Mouse (Mus musculus): ENCODE results near the gene Cwc27.

The Cwc27 gene

DNA sequence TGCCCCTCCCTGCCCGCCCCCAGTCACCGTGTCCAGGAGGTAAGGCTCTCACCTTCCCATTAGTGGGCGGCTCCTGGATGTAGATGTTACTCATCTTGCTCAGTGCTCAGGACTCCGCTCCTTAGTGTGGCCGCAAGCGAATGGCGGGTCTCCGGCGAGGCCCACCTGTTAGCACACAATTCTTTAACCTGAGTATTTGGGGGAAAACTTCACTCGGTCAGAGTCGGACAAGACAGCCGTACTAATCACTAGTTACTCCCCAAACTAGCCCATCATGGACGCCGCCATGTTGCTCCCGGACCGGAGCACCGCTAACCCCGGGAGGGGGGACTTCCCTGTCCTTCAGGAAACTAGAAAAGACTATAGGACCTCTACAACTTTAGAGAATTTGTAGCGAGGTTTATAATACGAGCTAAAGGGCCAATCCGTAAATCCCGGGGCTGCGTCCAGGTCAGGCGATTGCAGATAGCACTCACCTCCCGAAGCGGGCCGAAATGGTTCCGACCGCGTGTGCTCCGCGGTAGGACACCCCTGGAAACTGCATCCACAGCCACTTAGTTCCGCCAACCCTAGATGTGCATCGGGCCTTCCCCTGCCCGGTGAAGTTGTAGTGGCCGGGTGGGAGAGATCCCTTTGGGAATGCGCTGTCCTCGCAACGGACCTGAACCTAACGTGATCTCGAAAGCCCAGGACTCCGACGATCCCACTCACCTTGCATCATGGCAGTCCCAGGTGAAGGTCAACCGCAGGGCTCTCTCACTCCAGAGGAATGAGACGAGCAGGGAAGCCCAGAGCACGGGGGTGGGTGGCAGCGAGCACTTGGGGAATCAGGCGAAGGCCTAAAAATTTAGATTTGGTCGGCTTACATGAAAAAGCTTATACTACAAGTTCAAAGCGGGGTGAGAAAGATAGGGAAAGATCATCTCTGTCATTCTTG is at the start of gene Cwc27:
Gene Cwc27, minus strand, starts transcription at position 508 of the 937 bp plus-strand sequence.
- peak; percentile 57 to 64 for DNase-seq (ENCODE audit: low spot score in 2 of 2)

DNA sequence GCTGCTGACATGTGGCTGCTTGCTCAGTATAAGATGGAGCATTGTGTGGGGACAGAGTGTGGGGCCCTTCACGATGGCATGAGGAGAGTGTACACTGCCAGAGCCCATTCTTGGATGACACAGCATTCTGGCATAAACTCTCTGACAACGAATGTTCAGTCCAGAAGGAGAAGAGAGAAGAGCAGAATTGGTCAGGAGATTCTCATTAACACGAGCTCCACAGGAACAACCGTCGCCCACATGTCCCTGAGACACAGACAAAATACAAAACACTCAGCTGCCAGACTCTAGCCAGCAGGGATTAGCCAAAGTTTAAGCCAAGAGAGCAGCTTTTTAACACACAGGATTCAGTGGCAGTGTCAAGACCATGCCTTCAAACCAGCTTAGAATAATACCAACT is 49.8 kb upstream of the Cwc27 start:
- no peak for DNase-seq (ENCODE audit: low spot score in 2 of 2)

DNA sequence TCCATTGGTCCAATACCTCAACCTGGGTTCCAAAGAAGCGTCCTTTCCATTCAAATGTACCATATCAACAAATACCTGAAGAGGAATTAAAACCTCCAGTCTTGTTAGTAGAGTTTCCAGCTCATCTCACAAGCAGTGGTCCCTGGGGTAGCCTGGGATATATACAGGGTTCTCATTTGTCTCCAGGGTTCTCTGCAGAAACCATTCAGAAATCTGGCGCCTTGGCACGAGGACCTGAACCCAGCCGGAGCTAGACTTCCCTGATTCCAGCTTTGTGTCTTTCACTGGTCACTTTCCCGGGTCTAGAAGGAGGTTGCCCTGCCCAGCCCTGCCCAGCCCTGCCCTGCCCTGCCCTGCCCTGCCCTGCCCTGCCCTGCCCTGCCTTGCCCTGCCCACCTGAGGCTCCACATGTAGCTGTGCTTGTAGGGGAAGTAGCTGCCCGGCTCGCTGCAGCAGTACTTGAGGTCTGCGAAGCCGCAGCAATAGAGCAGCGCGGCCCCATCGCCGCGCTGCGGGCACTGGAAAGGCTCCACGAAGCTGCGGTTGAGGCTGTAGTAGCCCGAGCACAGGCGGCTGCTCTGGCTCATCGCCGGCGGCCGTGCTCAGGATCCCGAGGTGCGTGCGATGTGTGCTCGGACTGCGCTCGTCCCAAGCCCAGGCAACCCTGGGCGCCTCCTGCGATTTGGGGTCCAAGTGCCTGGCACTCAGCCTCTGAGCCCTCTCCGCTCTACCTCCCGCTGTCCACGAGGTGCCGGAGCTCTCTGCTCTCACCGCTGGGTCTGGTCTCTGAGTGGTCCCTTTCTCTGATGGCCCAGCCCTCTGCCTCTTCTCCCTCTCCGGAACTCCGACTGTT is 46.4 kb upstream of the Cwc27 start, which contains the start of gene Shisal2b:
Gene Shisal2b, minus strand, starts transcription at position 767 of the 853 bp plus-strand sequence.
- no peak for DNase-seq (ENCODE audit: low spot score in 2 of 2)

DNA sequence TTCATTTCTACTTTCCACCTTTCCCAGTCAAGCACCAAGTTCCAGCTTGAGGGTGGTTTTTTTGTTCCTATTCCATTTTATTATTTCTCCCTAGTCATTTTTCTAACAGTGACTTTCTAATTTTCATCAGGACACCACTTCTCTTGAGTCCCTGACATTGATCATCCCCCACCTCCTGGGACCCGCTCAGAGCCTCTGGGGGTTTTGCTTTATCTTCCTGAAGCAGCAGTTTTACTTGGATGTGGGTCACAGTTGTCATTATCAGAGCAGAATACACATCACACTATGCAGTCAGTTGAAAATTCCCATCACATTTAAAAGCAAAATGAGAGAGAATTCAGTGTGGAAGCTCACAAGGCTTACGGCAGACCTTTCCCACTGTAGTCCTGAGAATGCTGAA is 36.7 kb upstream of the Cwc27 start:
- no peak for DNase-seq (ENCODE audit: low spot score in 2 of 2)

DNA sequence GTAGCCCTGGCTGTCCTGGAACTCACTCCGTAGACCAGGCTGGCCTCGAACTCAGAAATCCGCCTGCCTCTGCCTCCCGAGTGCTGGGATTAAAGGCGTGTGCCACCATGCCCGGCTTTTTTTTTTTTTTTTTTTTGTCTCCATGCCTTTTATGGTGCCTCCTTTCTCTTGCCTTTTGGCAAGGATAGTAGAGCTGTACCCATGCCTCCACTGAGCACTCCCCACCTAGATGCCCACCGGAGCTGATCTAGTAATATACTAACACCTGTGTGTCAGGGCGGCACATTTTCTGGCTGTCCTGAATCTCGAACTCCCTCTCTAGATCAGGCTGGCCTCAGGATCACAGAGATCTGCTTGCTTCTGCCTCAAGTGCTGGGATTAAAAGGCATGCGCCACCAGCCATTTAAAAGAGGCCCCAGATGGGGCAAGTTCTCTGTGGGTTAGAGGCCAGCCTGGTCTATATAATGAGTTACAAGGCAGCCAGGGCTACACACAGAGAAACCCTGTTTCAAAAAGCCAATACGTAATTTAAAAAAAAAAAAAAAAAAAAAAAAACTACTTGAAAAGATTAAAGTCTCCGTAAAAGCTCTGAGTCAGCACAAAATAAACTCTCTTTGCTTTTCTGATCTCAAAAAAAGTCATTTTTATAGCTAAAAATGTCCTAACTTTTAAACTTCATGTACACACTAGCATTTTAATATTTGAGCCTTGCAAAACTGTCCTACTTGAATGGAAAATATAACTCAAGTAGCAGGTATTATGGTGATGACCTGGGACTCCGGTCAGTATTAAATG is 26.6 kb upstream of the Cwc27 start:
- no peak for DNase-seq (ENCODE audit: low spot score in 2 of 2)

DNA sequence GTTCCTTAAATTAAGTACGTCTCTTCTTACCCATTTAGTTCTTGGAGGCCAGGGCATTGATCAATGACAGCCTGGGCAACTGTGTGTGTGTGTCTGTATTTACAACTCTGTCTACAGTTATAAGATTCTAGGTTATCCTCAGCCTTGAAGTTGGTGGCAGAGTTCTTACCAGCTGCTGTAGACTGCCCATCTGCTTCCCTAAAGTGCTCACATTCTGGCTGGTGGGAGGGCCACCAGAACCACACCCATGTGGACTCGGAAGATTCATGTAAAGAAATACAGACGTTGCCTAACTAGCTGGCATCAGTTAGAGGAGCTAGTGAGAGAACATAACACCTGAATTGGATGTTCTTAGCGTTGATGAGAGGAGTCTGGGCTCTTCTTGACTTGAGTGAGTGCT is 25.0 kb upstream of the Cwc27 start:
- DNase-seq (ENCODE audit: low spot score in 2 of 2) = no peak

DNA sequence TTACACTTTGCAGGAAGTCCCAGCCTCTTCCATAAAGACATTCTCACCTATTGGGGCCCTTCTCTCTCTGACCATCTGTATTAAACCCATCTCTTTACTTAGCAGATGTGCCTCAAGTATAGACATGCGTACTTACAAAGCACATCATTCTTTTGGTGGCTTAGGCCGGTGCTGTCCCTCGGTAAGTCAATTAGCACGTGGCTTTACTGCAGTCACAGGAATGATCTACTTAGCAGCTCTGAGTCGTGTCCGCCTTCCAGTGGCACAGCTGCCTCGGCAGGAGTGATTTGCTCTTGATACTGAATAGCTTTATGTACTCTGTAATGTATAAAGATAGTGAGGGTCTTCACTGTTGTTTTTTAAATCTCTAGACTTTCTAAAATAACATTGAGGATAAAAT is 20.7 kb upstream of the Cwc27 start:
- no peak for DNase-seq (ENCODE audit: low spot score in 2 of 2)

DNA sequence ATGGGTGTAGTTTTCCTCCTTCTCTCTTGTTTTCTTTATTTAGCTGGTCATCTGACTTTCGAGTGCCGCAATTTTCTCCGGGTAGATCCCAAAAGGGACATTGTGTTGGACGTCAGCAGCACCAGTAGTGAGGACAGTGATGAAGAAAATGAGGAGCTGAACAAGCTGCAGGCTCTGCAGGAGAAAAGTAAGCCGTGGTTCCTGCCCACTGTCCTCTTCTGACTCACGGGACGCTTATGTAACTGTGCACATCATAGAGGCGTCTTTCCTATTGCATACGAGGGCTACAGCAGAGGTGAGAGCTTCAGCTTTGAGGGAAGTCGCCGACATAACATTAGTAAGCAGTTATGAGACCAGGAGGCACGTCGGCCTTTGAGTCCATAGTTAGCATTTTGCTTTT is 15.9 kb upstream of the Cwc27 start:
- DNase-seq (ENCODE audit: low spot score in 2 of 2) = peak in 1 of 2 experiments; percentile 6

DNA sequence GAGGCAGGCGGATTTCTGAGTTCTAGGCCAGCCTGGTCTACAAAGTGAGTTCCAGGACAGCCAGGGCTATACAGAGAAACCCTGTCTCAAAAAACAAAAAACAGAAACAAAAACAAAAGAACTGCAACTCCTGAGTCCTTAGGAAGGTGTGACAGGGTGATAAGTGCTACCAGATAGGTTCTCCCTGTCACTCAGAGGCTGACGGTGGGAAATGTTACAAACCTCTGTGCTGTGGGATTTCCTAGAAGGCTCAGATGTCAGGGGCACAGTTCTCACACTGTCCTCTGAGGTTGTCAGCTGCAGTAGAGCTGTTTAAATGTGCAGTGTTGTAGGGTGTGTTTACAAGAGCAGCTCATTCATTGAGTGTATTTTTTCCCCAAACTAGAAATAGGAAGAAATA is 8.5 kb upstream of the Cwc27 start:
- no peak for DNase-seq (ENCODE audit: low spot score in 2 of 2)

DNA sequence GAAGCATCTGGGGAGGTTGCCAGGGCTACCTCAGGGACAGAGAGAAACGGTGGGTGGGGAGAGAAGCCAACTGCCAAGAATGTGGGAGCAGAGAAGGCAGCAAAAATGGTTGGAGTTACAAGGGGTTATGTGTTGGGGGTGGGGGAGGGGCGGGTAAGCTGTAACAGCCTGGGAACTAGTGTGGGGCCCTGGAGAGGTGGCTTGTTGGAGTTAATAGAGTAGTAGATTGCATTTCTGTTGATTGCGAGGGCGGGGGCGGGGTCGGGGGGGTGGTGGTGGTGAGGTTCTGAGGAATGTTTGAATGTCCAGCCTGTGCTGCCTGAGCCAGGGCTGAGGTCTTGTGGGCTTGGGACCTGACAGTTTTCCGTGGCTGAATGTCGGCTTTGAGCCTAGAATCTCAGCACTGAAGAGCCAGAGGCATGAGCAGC is 5.5 kb upstream of the Cwc27 start:
- DNase-seq (ENCODE audit: low spot score in 2 of 2) = no peak

DNA sequence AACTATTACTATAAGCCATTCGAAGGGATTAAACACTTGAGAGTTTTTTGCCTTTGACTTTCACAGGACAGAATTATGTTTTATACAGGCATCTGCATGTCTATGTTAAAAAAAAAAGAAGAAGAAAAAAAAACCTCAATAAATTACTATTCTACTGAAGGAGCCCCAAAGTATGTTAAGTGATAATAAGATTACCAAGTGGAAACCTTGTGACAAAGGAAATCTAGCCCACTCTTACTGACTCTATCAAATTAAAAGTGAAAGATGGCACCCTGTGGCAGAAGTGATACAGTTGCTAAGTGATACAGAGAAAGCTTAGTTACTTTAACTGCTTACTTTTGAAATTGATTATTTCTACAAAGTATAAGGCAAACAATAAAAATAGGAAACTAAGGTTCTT is 5.0 kb upstream of the Cwc27 start:
- DNase-seq (ENCODE audit: low spot score in 2 of 2) = no peak

DNA sequence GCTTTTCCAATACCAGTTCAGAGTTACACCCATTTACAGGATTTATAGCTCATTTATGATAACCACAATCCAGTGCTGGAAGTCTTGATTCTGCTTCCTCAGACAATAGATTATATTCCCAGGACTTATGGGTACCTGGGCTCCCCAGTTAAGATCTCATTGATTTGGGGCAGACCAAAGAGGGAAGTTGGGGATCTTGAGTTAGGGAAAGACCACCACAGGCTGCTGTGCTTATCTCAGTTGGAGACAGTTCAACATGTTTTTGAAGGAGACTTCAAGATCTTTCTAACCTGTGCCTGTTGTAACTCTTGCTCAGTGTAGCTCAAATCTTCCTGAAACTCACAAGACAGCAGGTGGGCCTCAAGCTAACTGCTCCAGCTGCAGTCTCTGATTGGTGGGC is 4.2 kb upstream of the Cwc27 start:
- no peak for DNase-seq (ENCODE audit: low spot score in 2 of 2)

DNA sequence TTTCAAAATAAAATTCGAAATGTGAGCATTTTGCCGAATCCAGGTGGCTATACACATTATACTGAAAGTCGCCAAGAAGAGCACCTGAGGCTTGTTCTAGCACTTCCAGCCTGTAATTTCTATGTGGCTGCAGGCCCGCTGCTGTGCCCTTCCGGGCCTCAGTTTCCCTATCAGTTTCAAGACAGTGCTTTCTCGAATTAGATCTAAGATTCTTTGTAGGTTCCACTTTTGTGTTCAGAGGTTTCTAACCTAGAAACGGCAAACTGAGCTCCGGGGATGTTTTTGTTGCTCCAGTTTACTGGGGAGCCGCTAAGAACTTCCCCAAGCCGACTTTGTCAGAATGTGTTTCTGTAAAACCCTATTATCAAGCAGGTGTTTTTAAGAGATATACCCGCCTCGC is 754 bp upstream of the Cwc27 start:
- DNase-seq (ENCODE audit: low spot score in 2 of 2) = no peak

DNA sequence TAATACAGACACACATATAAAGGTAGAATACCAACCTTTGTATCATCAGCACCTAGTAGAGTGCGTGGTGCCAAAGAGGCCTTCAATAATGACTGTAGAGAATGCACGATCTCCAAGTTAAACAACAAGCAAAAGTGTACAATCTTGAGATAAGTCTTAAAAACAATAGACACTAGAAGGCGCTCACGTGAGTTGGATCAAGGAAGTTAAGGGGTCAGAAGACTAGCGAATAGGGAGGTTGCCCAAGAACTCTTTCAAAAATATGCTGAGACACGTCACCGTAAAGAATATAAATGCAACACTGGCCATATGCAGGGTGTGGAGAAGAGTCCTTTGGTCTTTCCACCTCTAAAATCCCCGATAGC is 690 bp downstream of the Cwc27 start:
- DNase-seq (ENCODE audit: low spot score in 2 of 2) = no peak

DNA sequence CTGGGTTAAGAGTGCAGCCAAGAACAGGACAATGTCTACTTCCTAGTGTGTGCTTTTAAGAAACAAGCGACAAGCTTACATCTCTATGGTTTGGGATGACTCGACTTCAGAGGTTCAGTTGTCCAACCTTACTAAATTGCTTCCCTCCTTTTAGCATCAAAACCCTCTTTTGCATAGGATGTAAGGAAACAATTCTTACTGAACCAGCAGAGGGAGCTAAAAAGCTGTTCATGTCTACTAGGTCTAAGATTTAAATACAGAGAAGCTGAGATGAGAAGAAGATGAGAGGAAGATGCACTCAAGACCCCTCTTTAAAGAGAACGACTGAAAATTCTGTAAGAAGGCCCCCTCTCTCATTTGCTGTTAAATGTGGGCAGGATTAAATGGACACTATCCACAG is 11.3 kb downstream of the Cwc27 start:
- DNase-seq (ENCODE audit: low spot score in 2 of 2) = no peak

DNA sequence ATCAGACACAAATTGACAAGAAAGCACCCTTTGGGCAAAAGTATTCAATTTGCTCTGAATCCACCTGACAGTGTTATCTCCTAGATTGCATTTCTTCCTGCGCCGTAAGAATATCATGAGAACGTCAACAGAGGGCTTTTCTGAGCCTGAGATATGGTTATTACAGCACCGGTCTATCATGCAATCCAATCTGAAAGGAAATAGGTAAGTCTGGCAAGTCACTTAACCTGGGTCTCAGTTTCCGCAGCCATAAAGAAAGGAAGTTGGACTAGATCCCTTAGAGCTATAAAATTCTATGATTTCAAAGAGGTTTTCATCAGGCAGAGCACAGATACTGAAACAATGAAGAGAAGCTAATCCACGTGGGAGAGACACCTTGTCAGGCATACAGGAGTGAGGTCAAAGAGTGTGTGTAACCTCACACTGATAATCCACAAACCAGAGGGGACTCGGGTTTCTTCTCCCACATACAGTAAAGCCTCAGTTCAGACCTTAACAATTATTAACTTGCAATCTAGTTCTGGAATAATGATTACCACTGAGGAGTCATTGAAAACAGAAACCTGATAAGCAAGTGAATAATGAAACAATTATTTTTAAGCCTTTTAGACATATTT is 17.3 kb downstream of the Cwc27 start:
- DNase-seq (ENCODE audit: low spot score in 2 of 2) = no peak

DNA sequence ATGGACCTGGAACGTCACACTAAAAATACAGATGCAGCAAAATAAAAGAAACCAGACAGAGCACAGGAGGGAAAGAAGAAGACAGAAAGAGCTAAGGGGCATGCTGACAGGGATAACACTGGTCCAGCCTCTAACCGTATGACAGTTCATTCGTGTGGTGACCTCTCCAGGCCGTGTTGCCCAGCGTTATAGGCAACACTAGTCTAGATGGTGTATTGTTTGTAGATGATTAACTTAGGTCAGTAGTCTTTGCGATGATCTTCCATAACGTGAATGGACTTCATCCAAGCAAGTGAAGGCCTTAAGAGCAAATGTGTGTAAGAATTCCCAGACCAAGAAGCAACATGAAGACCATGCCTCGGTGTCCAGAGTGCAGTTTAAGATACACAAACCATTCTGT is 17.9 kb downstream of the Cwc27 start:
- DNase-seq (ENCODE audit: low spot score in 2 of 2) = no peak

DNA sequence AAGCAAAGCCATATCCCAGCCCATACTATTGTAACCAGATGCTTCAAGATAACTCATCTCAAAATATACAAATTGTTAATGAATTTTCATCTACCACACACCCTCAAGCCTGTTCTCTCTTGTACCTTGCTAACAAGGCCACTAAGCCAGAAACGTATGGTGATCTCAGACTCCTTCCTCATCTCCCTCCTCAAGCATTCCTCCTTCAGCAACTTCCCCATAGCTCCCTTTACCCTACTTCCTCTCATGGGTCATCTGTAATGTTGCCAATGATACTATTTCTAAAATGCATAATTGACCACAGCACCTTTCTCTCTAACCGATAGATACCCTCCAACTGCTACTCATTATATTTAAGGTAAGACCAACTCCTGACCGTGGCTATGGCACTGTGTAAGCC is 22.5 kb downstream of the Cwc27 start:
- no peak for DNase-seq (ENCODE audit: low spot score in 2 of 2)

DNA sequence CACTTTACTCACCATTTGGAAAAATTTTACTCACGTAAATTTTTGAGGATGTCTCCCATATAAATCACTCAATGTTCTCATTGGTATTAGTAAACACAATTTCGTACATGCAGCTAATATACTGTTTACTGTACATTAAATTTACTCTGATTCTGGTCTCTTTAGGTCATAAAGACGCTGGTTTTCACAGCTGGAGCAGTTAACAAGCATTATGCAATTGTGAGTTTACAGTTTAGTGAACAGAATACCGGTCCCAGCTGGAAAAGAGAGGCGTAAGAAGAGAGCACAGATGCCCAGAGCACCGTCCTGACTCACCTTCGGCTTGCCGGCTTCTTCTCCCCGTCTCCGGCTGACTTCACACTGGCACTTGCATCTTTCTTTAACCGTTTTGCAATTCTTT is 24.8 kb downstream of the Cwc27 start, which contains the start of gene Srek1ip1:
Gene Srek1ip1, plus strand, starts transcription at position 301 of the 400 bp plus-strand sequence.
- no peak for DNase-seq (ENCODE audit: low spot score in 2 of 2)

DNA sequence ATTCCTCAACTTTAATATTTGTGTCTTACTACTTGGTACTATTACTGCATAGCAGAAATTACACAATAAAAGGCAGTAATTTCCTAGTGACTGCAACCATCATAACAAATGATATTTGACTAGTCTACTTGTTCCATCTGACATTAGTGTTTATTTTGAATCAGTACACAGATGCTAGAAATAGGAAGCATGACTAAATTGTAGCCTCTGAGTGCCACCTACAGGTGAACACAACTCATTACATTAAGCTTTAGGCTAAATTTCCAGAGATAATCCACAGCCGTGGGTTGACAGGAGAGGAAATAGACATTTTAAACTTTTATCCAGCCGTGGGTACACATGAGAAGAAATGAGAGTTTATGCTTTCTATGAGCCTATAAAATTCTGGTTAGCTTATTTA is 27.3 kb downstream of the Cwc27 start:
- DNase-seq (ENCODE audit: low spot score in 2 of 2) = no peak

DNA sequence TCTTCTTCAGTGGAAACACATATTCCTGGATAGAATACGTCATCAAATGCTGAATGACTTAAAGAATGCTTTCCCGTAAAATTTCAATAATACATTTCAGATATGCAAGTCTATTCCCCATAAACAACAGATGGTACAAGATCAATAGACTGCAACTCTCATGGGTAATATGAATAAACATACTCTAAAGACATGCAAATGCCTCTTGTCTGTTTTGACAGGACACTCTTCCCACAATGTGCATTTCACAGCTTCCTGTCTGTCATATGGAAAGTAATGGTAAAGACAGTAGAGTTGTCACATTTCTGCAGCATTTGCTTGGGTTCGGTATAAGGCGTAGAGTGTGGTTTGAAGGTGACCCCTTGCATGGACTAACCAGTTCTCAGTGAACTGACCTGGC is 29.7 kb downstream of the Cwc27 start:
- no peak for DNase-seq (ENCODE audit: low spot score in 2 of 2)
